Mouse (Mus musculus) adrenal gland, postnatal 14 days (tissue): ENCODE measurements around the gene Zfp853. TPM values are rescaled to one million over a fixed set of nuclear protein-coding genes. Genes with fewer than 3 reads are reported as not detected.

Source experiments
- DNase-seq: peaks from one replicate; pipeline ENCODE4 v3.0.0; 2021; ENCODE audit warnings: mixed read lengths
- total RNA-seq: library from RNA; stranded (reverse); gene quantifications from 2 replicates; pipeline ENCODE4 v1.2.3, GENCODE M21; 2021

Gene Zfp853
- total RNA-seq, 1 experiment from 2014 or later: 0.41 TPM

GRCm38 (mm10) chr5:143253186-143253880 is 40.1 kb downstream of the Zfp853 start:
- DNase-seq: peak; percentile 35

- DNase-seq: no peak
Observed at GRCm38 (mm10) chr5:143252791-143253185, 40.6 kb downstream of the Zfp853 start.

- no peak for DNase-seq
Observed at GRCm38 (mm10) chr5:143252039-143252438, 41.4 kb downstream of the Zfp853 start.

- no peak for DNase-seq
Observed at GRCm38 (mm10) chr5:143244926-143245325, 48.5 kb downstream of the Zfp853 start.

Other genes starting within 250 kb of the Zfp853 start
- 39.5 and 44.5 TPM in 2 replicates for gene Rnf216, start 180.6 kb downstream of the Zfp853 start, total RNA-seq
- 0.08 TPM in 1 of 2 replicates, not detected in the other for gene Olfr718-ps1, start 146.0 kb downstream of the Zfp853 start, total RNA-seq
- 10.5 and 13.4 TPM in 2 replicates for gene Rbak, start 112.8 kb downstream of the Zfp853 start, total RNA-seq
- gene Spdye4b, start 112.6 kb downstream of the Zfp853 start, total RNA-seq: not detected in 2 replicates
- not detected in 2 replicates for gene Spdye4a, start 66.7 kb downstream of the Zfp853 start, total RNA-seq
- 19.7 and 22.0 TPM in 2 replicates for gene Zfp12, start 58.5 kb downstream of the Zfp853 start, total RNA-seq
- gene Zfp316, start 23.6 kb downstream of the Zfp853 start, total RNA-seq: 6.9 and 7.6 TPM in 2 replicates
- gene E130309D02Rik, start 21.7 kb upstream of the Zfp853 start, total RNA-seq: 24.5 and 26.4 TPM in 2 replicates
- gene Zdhhc4, start 35.6 kb upstream of the Zfp853 start, total RNA-seq: 52.0 and 52.5 TPM in 2 replicates
- gene Grid2ip, start 63.7 kb upstream of the Zfp853 start, total RNA-seq: 0.41 and 0.68 TPM in 2 replicates
- gene Kdelr2, start 110.2 kb upstream of the Zfp853 start, total RNA-seq: 101 and 108 TPM in 2 replicates
- 11.2 and 13.1 TPM in 2 replicates for gene Daglb, start 171.0 kb upstream of the Zfp853 start, total RNA-seq
- gene Rac1, start 234.4 kb upstream of the Zfp853 start, total RNA-seq: 343 and 359 TPM in 2 replicates